Mouse (Mus musculus): ENCODE measurements around the gene Npm3.

DNA sequence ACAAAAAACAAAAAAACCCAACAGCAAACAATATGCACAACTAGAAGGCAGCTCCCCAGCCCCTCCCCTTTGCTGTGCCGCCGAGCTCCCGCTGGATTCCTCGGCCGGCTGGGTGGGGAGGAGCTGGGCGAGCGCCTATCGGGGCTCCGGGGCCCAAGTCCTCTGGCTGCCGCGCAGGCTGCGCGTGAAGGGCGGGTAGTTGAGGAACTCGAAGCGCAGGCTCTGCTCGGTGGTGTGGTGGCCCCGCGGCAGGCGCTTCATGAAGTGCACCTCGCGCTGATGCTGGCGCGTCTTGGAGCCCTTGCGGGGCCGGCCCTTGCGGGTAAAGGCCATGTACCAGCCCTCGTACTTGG, 12.6 kb downstream of the Npm3 start:
- TF ChIP-seq TAL1 (IDR thresholded peaks at IDR 0.05; ENCODE audit: low read length) (no peak), GATA1 (IDR thresholded peaks at IDR 0.05; ENCODE audit: low read length) (no peak)

Data from erythroblast, embryonic 14.5 days (primary cell).